Mouse (Mus musculus): ENCODE results near the gene Tchp.

Tchp gene

DNA sequence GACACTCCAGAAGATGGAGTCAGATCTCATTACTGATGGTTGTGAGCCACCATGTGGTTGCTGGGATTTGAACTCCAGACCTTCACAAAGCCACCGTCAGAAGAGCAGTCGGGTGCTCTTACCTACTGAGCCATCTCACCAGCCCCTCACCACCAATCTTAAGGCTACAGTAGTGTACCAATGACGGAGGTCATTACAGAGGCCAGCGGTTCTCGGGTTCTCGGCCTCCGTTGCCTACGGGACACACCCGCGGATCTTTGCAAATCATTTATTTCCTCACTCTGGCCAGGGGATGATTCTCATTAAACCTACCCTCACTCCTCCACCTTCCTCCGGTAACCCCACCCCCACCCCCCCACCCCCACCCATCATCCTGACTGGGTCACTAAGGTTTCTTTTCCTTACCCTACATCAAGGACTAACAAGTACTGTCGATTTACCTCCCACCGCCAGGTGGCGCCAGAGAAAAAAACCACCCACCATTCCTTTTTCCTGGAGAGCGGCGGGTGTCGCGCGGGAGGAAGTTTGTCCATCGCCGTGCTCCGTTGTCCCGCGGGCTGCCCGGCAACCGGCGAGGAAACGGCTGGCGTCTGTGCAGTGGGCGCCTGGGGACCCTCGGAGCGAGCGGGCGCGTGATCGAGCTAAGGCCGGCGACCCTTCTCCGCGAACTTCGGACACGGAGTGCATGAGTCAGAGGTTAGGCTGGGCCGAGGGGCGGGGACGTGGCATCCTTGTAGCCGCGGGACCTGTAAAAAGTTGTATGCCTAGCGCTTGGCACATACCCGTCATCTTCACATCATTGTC, at the start of gene Tchp:
Gene Tchp, plus strand, starts transcription at position 496 of the 804 bp plus-strand sequence.
- DNase-seq (ENCODE audit: extremely low read depth, low read depth, low spot score): no peak

DNA sequence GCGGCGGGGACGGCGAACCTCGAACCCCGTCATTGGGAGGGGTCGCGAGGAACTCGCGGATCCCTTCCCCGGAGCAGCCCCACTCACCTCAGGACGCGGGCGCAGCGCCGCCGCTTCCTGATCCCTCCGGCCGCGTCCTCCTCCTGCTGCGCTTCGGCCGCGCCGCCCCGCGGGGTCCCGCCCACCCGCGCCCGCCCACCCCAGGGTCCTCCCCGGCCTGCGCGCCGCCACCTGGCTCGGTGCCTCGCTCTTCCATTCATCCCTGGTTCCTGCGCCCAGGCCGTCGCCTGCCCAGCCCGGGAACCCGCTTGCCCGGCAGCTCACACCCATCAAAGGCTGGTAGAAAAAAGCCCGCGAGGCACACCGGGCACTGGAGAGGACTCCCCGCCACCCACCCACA, 49.3 kb upstream of the Tchp start, which contains the start of gene Trpv4:
Gene Trpv4, minus strand, starts transcription at position 167 of the 400 bp plus-strand sequence.
- no peak for DNase-seq (ENCODE audit: extremely low read depth, low read depth, low spot score)

DNA sequence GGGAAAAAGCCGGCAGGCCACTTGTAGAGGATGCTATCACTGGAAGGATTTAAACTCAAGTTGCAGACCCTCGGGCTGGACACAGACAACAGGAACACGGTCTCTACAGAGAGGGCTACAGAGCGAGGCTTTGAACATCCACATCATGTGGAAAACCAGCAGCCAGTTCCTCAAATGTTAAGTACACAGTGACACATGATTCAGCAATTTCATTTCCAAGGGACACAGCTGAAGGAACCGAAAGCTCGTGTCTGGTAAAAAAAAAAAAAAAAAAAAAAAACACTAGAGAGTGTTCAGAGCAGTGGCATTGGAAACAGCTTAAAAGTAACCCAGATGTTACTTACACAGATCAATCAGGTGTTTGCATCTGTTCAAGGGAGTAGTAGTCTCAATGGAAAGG, 46.5 kb upstream of the Tchp start:
- no peak for DNase-seq (ENCODE audit: extremely low read depth, low read depth, low spot score)

DNA sequence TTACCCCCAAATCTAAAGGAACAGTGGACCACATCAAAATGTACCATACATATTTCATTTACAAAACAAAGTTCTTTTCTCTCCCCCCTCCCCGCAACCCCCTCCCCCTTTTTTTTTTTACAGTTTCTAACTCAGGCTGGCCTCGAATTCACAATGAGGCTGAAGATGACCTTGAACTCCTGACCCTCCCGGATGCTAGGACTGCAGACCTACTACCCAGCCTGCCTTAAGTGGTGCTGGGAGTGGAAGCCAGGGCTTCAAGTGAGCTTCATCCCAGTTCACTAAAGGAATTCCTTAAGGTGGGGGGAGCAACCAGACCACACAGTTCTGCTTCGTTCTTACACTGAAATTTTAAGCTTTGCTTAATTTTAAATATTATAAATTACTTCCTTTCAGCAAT, 43.4 kb upstream of the Tchp start:
- DNase-seq (ENCODE audit: extremely low read depth, low read depth, low spot score): no peak

DNA sequence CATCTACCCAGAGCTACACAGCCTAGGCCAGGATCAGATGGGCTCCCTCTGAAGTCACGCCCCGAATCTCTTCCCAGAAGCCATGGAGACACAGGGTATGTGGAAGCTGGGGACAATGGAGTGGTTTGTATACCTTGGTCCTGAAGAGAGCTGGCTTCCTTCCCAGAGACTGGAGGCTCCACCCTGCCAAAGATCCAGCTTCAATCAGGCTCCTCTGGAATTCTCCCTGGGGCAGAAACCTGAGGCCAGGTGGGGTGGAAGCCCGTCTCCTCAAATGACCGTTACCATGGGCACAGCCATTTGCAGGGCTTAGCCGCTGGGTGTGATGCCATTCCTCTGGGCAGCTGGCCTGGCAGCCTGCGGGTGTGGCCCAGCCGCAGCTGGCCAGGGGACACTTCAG, 42.8 kb upstream of the Tchp start:
- DNase-seq (ENCODE audit: extremely low read depth, low read depth, low spot score): no peak

DNA sequence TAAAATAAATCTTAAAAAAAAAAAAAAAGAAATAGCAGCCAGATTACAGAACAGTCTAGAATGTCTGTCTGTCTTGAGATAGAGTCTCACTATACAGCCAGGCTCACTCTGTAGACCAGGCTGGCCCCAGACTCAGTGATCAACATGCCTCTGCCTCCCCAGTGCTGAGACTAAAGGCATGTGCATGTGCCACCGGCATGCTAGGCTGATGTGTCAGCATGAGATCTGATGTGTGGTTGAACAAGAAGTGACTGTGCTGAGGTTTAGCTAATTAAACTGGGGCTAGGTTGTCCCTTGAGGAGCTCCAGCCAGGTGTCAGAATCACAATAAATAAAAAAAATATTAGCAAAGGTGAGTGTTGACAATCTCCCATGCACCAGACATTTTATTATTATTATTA, 40.9 kb upstream of the Tchp start:
- no peak for DNase-seq (ENCODE audit: extremely low read depth, low read depth, low spot score)

DNA sequence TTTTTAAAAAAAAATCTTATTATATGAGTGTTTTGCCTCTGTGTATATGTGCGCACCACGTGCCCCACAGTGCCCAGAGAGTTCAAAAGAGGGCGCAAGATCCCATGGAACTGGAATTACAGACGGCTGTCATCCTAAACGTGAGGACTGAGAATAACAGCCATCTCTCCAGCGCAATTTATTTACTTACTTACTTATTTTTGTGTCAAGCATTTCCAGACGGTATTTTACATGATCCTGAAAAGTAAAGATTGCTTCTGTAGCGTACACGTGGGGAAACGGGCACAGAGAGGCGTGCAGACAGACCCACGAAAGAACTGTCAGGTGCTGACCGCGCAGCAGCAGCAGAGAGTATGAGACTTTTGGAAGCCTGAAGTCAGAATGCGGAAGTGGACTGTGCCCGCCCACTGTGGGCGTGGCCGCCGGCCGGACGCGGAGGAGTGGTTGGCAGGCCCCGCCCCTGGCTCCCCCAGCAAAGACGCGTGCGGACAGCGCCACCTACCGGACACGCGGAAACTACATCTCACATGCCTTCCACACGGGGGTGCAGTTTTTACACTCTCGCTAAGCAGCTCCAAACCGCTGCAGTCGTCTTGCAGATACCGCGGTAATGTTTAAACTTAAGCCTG, 40.2 kb upstream of the Tchp start:
- DNase-seq (ENCODE audit: extremely low read depth, low read depth, low spot score): no peak

DNA sequence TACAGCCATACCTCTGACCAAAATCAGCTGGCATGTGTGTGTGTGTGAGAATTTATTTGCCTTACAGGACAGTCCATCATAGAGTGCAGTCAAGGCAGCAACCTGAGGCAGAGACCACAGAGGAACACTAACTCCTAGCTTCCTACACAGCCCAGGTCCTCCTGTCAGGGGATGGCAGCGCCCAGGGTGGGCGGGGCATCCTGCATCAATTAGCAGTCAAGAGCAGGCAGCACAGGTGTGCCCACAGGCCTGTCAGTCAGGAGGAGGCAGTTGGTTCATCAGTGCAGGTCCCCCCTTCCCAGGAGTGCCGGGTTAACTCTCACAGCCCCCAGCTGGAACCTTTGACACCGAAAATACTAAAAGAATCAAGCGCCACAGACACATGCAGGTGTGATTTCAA, 38.5 kb upstream of the Tchp start:
- DNase-seq (ENCODE audit: extremely low read depth, low read depth, low spot score): no peak

DNA sequence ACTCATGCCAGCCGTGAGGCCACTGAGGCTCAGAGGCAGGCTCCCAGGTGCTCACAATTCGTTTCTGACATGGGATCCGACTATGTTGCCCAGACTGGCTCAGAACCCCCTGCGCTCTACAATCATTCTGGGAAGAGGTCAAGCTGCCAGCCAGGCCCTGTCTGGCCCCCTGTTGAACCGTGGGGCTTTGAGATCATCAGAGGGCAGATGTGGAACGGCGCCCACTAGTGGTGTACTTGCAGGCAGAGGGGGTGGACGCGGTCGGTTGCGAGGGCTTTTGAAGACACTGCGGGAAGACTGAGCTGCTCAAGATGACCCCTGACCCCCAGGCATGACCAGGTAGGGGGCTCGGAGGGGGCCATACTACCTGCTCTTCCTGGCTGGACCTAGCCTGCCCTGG, 34.4 kb upstream of the Tchp start:
- DNase-seq (ENCODE audit: extremely low read depth, low read depth, low spot score): no peak

DNA sequence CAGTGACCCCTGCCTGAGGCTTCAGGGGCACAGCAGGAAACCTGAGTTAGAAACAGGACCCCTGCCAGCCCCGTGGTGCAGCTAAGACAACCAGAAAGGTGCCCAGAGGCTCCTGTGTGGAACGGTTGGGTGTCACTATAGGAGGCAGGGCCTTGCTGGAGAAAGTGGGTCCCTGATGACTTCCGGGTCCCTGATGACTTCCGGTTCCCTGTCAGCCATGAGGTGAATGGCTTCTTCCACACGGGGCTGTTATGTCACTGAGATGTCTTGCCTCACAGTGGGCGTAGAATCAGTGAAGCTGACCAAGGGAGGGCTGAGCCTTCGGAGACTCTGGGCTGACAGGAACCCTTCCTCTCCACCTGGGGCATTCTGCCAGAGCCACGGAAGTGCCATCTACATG, 33.0 kb upstream of the Tchp start:
- no peak for DNase-seq (ENCODE audit: extremely low read depth, low read depth, low spot score)

DNA sequence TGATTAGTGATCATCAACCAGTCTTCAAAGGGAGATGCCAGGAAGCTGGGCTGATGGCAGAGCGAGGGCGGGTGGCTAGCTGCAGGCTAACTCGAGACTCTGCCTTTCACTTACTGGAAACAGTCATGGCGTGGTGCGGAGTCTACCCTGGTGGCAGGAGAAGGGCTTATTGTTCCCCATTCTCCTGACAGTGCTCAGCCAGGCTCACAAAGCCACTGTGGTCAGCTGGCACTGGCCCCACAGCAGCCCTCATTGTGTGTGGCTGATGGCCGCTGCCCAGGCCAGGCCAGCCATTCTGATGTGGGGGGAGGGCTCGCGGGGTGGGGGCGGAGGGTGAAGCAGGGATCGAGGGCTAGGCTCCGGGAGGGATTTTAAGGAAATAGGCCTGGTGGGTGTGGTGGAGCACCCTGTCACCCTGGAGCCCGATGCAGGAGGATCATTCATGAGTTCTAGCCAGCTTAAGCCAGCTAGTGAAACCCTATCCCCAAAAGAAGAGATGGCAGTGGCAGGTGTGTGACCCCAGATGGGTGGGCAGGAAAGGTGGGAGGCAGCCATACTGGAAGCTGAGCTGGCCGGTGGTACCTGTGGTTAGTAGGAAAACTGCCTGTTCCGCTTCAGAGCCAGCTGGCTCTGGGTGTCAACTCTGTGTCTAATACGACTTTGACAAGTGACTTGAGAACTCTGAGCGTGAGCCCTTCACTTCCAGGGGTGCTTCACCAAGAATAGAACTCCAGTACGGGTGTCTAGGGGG, 27.5 kb upstream of the Tchp start:
- DNase-seq (ENCODE audit: extremely low read depth, low read depth, low spot score): no peak

DNA sequence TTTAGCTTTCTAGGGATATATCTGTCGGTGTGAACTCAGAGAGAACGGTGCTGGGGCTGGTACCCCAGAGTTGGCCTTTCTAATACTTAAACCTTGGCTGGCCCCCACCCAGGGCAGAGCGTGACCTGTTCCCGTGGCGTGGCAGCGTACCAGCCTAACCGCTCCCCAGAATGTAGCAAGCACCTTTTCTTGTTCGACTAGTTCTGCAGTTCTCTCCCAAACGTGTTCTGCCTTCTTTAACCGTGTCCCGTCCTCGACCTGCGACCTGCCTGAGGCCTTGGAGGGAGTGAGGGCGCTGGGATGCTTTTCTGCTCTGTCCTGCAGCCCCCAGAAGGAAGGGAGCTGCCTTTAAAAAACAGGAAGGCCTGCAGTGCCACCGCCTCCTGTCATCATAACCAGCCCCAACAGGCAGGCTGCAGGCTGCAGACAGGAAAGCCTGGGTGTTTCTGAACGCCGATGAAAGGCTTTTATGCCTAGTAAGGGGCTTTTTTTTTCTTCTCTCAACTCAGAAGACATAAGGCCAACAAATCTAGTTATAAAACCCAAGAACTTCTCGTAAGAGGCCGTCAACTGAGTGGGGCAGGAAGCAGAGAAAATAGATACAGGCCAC, 26.8 kb upstream of the Tchp start:
- DNase-seq (ENCODE audit: extremely low read depth, low read depth, low spot score): no peak

DNA sequence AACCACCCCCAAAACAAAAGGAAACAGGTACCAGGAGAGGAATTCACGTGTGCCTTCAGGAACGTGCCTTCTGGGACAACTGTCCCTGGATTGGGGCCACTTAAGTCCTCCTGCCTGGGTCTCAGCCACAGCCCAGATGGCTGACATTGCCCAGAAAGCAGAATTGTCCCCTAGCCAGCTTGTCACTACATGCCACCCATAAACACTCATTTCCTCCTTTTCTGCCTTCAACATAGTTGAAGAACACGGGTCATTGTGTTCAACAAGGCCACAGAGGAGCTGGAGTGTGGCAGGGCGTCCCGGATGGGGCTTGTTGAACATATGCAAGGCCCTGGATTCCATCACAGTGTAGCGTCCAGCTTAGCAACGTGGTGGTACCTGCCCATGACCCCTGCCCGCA, 25.8 kb upstream of the Tchp start:
- no peak for DNase-seq (ENCODE audit: extremely low read depth, low read depth, low spot score)

DNA sequence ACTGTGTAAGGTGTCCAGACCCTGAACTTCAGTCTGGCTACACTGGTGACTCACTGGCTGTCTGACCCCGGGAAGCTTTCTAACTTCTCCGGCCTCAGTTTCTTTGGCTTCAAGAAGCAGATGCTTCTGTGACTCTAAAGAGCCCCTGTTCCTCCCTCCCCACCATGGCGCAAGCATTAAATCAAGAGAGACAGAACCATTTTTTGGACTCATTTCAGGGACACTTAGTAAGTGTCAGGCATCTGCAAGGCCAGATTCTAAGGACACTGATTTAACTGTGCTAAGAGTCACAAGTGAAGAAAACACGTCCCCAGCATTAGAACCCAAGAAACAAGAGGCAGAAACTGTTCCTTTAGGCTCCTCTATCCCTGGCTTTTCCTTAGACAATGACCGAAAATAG, 21.6 kb upstream of the Tchp start:
- no peak for DNase-seq (ENCODE audit: extremely low read depth, low read depth, low spot score)

DNA sequence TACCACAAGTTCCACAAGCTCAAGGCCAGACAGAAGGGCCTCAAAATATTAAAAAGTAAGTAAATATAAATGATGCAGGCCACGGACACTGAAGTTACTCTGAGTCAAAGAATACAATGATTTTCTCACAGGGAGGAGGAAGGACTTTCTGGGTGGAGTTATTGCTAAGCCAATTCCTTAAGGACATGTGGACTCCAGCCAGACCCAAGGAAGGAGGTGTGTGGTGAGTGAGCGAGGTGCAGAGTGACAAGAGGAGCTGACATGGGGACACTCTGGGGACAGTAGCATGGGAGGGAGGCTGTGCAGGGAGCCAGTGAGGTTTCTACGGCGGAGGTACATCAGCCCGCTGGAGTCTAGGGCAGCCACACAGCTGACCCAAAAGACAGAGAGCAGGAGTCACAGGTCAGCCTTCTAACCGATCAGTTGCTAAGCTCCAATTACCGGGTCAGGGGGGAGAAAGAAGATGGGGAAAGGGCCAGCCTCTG, 20.8 kb upstream of the Tchp start:
- DNase-seq (ENCODE audit: extremely low read depth, low read depth, low spot score): no peak

DNA sequence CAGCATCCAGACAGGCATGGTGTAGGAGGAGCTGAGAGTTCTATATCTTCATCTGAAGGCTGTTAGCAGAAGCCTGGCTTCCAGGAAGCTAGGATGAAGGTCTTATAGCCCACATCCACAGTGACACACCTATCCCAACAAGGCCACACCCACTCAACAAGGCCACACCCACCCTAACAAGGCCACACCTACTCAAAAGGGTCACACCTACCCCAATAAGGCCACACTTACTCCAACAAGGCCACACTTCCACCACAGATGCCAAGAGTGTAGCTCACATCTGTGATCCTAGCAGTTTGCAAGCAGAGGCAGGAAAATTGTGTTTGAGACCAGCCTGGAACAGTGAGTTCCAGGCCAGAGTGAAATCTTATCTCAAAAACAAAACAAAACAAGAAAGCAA, 19.7 kb upstream of the Tchp start:
- no peak for DNase-seq (ENCODE audit: extremely low read depth, low read depth, low spot score)

DNA sequence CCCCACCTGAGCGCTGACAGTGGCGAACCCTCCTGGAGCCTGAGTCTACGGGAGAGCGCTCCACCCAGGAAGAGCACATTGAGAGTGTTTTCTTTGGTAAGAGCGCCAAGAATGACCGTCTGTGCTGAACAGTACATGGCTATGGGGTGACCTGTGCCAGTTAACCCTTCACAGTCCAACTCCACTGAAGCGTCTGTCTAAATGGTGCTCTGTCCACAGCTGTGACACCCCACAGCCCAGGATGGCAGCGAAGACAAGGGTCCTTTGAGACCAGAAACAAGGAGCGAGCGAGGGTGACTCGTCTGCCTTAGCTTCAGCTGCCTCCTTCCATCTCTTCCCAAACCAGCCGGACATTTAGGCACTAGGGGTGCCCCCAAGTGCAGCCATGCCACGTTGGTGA, 18.9 kb upstream of the Tchp start:
- DNase-seq (ENCODE audit: extremely low read depth, low read depth, low spot score): no peak

DNA sequence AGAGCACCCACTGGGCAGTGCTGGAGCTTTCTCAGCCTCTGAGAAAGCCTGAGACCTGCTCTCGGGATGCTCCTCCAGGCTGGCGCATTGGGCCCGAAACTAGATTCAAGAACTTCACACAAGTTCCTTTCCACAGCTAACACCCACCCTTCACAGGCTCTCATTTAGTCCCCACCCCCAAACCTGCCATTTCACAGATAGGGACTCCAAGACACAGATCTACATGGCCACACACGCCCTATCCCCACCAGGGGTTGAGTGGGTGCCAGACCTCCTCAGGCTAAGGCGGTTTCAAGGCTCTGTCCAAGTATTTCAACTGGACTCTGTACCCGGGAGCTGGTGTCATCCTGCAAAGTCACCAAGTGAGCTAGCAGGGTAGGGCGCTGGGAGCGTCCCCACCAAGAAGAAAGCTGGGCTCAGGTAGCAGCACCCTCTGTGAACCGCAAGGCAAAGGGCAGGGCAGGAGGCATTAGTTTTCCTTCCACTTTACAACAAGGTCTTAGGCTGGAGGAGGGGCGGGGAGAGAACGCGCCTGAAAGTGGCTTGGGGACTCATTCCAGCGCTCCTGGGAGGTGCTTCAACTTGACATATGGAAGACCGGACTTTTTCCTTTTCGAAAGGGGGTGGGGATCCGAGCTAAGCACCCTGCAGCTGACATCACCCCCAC, 17.7 kb upstream of the Tchp start:
- DNase-seq (ENCODE audit: extremely low read depth, low read depth, low spot score): no peak

DNA sequence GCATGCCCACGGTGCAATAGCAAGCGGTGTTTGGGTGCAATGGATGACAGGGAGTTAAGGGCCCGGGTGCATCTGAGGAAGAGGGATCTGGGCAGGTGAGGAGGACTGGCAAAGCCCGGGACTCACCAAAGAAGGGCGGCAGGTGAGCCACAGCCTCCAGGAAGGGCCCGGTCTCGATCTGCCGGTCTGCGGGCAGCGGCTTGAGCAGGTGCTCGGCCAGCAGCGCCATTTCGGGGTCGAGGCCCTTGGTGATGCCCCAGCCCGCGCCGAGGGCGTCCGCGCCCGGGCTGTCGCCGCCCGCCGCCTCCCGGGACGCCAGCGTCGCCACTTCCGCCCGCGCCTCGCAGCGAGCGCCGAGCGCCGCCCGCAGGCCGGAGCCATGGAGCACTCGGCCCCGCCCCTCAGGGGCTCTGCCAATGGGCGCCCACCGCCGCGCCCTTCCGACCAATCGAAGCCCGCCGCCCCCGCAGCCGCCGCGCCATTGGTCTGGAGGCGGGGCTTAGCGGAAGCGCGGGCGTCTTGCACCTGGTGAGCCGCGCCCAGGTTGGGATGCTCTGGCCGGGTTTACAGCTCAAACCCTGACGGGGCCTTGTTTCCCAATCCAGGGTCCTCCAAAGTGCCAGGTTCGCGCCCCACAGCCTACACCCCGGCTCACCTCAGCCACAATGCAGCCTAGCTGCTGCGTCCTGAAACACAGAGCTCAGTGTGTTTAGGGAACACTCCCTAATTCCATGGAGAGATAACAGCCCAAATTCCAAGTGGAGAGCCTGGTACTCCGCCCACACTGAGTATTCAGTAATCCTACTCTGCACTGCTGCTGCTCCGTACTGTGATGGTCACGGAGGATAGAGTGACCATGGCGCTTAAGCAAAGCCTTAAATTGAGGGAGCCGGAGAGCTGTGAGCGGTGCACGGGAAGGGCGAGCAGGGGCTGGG, 16.7 kb upstream of the Tchp start, which contains the start of gene Gltp:
Gene Gltp, minus strand, starts transcription at position 352 of the 935 bp plus-strand sequence.
- DNase-seq (ENCODE audit: extremely low read depth, low read depth, low spot score): no peak

DNA sequence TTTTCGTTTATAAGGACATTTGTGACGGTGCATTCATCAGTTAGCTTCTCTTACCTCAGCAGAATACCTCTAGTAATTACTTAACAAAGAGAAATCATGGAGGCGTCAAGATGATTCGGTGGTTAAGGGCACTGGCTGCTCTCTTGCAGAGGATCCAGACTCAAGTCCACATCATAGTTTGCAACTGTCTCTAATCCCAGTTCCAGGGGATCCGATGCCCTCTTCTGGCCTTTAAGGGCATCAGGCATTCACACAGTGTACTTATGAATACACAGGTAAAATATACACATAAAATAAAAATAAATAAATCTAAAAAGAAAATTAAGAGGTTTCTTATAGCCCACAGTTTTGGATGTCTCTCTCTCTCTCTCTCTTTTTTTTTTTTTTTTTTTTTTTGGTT, 11.8 kb upstream of the Tchp start:
- no peak for DNase-seq (ENCODE audit: extremely low read depth, low read depth, low spot score)
